Mouse (Mus musculus) embryonic facial prominence, embryonic 10.5 days (tissue): ENCODE results near the gene Frmd6. TPM values are rescaled to one million over a fixed set of nuclear protein-coding genes. Genes with fewer than 3 reads are reported as not detected.
A peak's percentile ranks its signal among the peaks of the same experiment; 100 is the strongest.

Source experiments
- DNase-seq: peaks from one replicate; pipeline ENCODE4 v3.0.0-alpha.2; 2017; ENCODE audit warnings: low spot score
- H3K27ac ChIP-seq: fragments of 300-500 bp; sonication (generic); replicated peaks from 2 replicates; pipeline ENCODE4 v1.5.1; 2016; ENCODE audit warnings: mild to moderate bottlenecking
- H3K27me3 ChIP-seq: fragments of 300-500 bp; sonication (generic); replicated peaks from 2 replicates; pipeline ENCODE4 v1.6.1; 2016; ENCODE audit warnings: low read depth, mild to moderate bottlenecking; ENCODE audit not compliant: poor library complexity, severe bottlenecking
- H3K36me3 ChIP-seq: fragments of 300-500 bp; sonication (generic); replicated peaks from 2 replicates; pipeline ENCODE4 v1.6.1; 2016; ENCODE audit warnings: mild to moderate bottlenecking, moderate library complexity
- H3K4me1 ChIP-seq: fragments of 300-500 bp; sonication (generic); 2 replicates; pipeline ENCODE4 v1.6.1; 2016
- H3K4me3 ChIP-seq: fragments of 300-500 bp; sonication (generic); 2 replicates; pipeline ENCODE4 v1.5.1; 2016; ENCODE audit warnings: mild to moderate bottlenecking, moderate library complexity
- H3K9me3 ChIP-seq: fragments of 300-500 bp; sonication (generic); 2 replicates; pipeline ENCODE4 v1.6.1; 2016; ENCODE audit warnings: mild to moderate bottlenecking
- WGBS: fragments of 180-500 bp; shearing (Covaris S2); methylation state at CpG from one replicate; pipeline ENCODE4 v1.1.7; 2016; 5-methylcytosine and 5-hydroxymethylcytosine counted together
- polyA plus RNA-seq: library from polyadenylated mRNA; unstranded; fragments of >200 nt; fragmentation: Nextera tagmentation; extraction: Ambion mirVana; gene quantifications from 2 replicates; pipeline ENCODE4 v1.2.1, GENCODE M21; 2016

Gene Frmd6
- polyA plus RNA-seq, 1 experiment from 2014 or later, result 54.5 TPM

DNA sequence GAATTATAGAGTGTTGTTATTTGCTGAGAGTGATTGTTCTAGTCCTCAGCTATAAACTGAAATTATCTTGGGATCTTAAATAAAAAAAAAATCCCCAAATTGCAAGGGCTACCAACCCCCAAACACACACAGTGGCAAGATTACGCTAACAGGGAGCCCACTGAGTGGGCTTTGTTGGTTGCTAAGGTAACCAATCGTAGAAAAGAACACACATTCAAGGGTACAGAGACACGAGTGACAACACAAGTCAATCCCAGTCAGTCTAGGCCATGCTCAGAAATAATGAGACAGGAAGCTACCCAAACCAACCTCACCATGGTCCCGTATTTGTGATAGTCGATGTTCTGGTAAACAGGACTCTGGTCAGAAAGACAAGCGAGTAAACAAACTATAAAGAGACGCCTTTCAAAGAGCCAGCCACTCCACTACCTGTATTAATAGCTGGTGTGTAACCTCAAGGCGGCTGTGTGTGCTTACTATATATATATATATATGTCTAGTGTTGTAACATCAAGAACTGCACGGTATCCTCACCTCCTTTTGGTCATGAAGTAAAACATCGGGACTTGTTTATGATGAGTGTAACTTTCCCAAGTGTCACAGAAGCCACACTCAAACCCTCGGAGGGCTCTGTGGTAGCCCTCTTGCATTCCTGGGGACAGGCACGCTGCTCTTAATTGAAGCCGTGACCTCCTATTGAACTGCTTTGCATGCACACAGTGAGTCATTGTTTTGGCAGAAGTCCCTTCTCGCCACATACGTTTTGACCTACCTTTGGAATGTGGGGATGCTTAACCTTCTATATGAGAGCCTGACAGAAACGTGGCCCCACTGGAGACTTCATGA is 30.5 kb upstream of the Frmd6 start:
- no peaks in the 10 kb centered on the region for H3K9me3 ChIP-seq
- peaks cover 35% of the 10 kb centered on the region for H3K4me1 ChIP-seq
- no peaks in the 10 kb centered on the region for H3K36me3 ChIP-seq
- H3K27me3 ChIP-seq, result no peaks in the 10 kb centered on the region
- DNase-seq, result peak; percentile 59
- H3K27ac ChIP-seq, result peak overlapping the region; percentile 31
- no peak overlapping the region for H3K4me3 ChIP-seq
- 39% methylated on average over 16 of the region's 16 CpGs for whole genome bisulfite sequencing

DNA sequence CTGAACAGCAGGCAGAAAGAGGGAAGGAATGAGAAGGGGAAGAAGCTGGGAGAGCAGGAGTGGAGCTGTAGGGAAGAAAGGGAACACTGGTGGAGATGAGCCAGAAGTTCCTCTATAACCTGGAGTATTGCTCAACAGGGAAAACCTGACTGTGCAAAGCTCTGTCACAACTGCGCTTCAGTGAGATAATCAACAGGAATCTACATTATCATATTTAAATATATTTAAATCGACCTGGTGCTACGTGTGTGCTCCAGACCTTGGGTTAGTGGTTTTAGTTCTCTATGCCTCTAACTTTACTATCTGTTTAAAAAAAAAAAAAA is 30.0 kb upstream of the Frmd6 start:
- 82% methylated on average over 3 of the region's 3 CpGs for WGBS
- DNase-seq, result no peak
- peak overlapping the region; percentile 31; the same call in 1 of the 2 replicates for H3K27ac ChIP-seq

DNA sequence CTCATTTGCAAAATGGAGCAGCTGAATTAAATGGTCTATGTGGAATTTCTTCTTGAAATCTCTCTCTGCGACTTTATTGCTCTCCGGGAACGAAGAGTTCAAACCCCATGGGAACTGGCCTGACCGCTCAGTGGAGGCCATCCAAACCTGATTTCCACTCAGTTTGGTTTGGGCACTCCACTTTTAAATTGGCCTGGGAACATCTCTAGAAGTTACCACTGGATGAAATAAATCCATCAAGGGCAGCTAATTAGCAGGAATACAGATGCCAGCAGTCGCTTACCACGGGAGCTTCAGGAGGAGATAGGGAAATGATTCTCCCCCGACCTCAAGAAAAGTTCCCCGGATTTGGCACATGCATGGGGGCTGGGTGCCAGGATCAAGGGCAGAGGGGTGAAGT is 26.8 kb upstream of the Frmd6 start:
- H3K36me3 ChIP-seq, result no peaks in the 10 kb centered on the region
- no peaks in the 10 kb centered on the region for H3K27me3 ChIP-seq
- DNase-seq, result no peak
- no peaks in the 10 kb centered on the region for H3K9me3 ChIP-seq
- H3K27ac ChIP-seq, result peak overlapping the region; percentile 41; the same call in 1 of the 2 replicates
- H3K4me3 ChIP-seq, result no peak overlapping the region
- WGBS, result 75% methylated on average over 8 of the region's 8 CpGs
- H3K4me1 ChIP-seq, result peaks cover 40% of the 10 kb centered on the region

More for the DNA sequence above, 30.0 kb upstream of the Frmd6 start:
- no peak overlapping the region for H3K4me3 ChIP-seq
- H3K9me3 ChIP-seq, result no peaks in the 10 kb centered on the region
- H3K4me1 ChIP-seq, result peaks cover 41% of the 10 kb centered on the region
- no peaks in the 10 kb centered on the region for H3K36me3 ChIP-seq
- H3K27me3 ChIP-seq, result no peaks in the 10 kb centered on the region

DNA sequence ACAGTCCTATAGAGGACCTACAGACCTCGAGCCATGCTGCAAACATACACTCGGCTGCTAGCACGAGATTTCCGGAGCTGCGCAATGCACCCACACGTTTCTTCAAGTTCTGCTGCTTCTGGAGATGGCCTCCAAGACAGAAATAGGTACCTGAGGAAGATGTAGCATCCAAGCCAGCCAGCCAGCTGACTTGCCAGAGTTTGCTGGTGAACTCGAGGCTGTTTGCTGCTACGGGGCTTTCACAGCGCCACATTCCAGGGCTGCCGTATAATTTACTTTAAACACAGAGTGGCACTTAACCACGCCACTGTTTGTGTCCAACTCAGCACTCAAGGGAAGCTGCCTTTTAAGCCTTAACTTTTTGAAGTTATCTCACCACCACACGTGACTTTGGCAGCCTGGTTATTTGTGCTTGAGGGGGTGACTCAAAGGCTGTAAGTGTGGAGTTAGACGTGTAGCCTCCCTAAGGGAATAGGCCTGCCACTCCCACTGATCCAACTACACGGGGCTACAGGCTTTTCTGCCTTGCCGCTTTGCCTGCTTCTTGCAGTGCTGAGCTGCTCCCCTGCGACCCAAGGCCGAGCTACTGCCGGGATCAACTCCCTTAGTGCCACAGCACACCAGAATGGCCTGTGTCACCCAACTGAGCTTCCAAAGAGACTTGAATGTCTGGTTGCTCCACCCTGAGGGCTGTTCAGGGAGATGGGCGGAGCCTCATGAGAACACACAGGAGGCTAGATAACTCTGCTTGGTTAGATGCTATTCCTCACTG is 25.9 kb upstream of the Frmd6 start:
- Histone ChIP-seq H3K36me3 (no peaks in the 10 kb centered on the region), H3K4me3 (no peak overlapping the region), H3K4me1 (peaks cover 37% of the 10 kb centered on the region), H3K27ac (peak overlapping the region; percentile 41; the same call in 1 of the 2 replicates), H3K9me3 (no peaks in the 10 kb centered on the region), H3K27me3 (no peaks in the 10 kb centered on the region)
- WGBS, result 42% methylated on average over 19 of the region's 19 CpGs
- DNase-seq, result peak; percentile 42

DNA sequence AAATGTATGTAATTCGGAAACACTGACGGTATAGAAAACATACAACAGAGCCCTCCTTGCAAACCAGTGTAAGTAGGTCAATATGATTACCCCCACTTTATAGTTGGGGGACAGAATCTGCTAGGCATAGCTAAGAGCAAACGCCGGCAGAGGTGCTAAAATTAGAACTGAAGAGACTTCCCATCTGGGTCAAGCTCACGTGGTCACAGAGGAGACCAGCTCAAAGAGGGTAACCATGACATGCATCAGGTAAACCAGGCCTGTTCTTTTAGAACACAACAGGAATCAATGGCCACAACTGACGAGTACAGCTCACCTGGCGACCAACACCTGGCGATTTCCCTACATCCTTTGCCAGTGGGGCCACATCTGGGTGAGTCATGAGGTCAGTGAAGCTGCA is 25.2 kb upstream of the Frmd6 start:
- DNase-seq, result no peak
- no peaks in the 10 kb centered on the region for H3K27me3 ChIP-seq
- no peaks in the 10 kb centered on the region for H3K9me3 ChIP-seq
- no peak overlapping the region for H3K27ac ChIP-seq
- no peak overlapping the region for H3K4me3 ChIP-seq
- H3K4me1 ChIP-seq, result peaks cover 33% of the 10 kb centered on the region
- 83% methylated on average over 8 of the region's 8 CpGs for WGBS
- no peaks in the 10 kb centered on the region for H3K36me3 ChIP-seq

DNA sequence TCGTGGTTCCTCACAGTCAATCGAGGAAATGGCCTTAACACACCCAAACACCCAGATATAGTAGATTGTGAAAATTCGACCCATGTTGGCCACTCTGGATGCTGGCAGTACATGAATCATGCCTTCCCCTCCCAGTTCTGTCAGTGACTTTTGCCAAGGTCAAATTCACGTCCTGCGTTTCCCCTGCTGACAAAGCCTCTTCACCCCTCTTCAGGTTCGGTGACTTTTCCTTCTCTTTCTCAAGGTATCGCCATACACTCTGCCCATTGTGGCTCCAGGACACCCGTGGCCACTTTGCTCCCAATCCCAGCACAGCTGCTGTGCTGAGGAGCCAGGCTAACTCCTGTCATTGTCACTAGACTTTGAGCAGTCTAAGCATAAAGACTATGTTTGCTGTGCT is 24.0 kb upstream of the Frmd6 start:
- WGBS, result 82% methylated on average over 8 of the region's 8 CpGs
- no peak overlapping the region for H3K4me3 ChIP-seq
- no peaks in the 10 kb centered on the region for H3K36me3 ChIP-seq
- H3K27me3 ChIP-seq, result no peaks in the 10 kb centered on the region
- DNase-seq, result no peak
- H3K4me1 ChIP-seq, result peaks cover 30% of the 10 kb centered on the region
- H3K27ac ChIP-seq, result no peak overlapping the region
- H3K9me3 ChIP-seq, result no peaks in the 10 kb centered on the region

DNA sequence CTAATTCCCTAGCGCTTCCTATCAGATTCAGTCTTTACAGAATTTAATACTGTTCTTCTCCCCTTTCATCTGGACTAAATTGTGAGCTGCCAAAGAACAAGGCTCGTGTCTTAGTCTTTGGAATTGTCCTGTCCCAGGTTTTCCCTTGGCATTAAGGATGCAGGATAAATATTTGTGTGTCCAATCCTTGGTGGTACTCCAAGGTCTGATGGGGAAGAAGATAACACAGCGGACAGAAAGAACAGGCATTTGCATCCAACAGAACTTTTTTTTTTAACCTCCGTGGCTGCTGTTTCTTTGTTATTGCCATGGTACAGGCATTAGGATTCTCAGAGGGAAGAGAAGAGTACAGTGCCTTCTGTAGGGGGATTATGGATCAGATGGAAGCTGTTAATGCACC is 21.8 kb upstream of the Frmd6 start:
- 83% methylated on average over 4 of the region's 4 CpGs for WGBS
- Histone ChIP-seq H3K36me3 (no peaks in the 10 kb centered on the region), H3K4me3 (no peak overlapping the region), H3K9me3 (no peaks in the 10 kb centered on the region), H3K27me3 (no peaks in the 10 kb centered on the region), H3K4me1 (peaks cover 40% of the 10 kb centered on the region), H3K27ac (no peak overlapping the region)
- no peak for DNase-seq

DNA sequence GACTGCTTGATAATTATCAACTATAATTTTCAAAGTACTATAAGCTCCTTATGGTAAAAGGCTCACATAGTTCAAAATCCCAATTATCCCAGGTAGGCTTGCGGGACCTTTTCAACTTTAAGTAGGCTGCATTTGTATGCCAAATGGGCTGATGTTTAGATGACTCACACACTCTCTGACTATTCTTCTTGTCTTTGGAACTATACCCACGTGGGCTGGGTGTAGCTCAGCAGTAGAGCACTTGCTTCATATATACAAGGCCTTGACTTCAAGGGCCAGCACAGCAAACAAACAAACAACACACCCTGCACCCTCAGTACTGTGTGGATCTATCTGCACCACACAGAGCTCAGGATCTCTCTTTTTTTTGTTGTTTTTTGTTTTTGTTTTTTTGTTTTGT is 20.3 kb upstream of the Frmd6 start:
- peaks cover 28% of the 10 kb centered on the region for H3K4me1 ChIP-seq
- no peaks in the 10 kb centered on the region for H3K9me3 ChIP-seq
- no peaks in the 10 kb centered on the region for H3K27me3 ChIP-seq
- H3K4me3 ChIP-seq, result no peak overlapping the region
- WGBS, result 72% methylated on average over 2 of the region's 2 CpGs
- no peak for DNase-seq
- H3K36me3 ChIP-seq, result no peaks in the 10 kb centered on the region
- no peak overlapping the region for H3K27ac ChIP-seq

DNA sequence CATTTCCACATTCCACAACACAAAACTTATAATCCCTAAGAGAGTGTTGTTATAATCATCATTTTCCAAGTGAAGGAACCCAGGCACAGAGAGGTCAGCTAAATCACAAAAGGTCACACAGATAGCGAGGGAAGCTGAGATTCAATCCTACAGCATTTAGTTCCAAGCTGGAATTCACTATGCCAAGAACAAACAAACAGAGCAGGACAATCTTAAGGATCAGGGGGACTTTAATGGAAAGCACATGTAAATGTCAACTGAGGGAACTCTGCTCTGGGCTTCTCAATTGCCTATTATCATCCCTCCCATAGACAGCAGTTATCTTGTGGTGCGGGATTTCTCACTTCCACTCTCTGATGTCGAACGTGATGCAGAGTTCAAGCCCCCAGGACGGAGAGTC is 17.8 kb upstream of the Frmd6 start:
- WGBS, result 30% methylated on average over 5 of the region's 5 CpGs
- Histone ChIP-seq H3K27ac (no peak overlapping the region; the same call in 1 of the 2 replicates), H3K36me3 (no peaks in the 10 kb centered on the region), H3K4me1 (peaks cover 29% of the 10 kb centered on the region), H3K27me3 (no peaks in the 10 kb centered on the region), H3K9me3 (no peaks in the 10 kb centered on the region), H3K4me3 (no peak overlapping the region)
- peak; percentile 61 for DNase-seq

DNA sequence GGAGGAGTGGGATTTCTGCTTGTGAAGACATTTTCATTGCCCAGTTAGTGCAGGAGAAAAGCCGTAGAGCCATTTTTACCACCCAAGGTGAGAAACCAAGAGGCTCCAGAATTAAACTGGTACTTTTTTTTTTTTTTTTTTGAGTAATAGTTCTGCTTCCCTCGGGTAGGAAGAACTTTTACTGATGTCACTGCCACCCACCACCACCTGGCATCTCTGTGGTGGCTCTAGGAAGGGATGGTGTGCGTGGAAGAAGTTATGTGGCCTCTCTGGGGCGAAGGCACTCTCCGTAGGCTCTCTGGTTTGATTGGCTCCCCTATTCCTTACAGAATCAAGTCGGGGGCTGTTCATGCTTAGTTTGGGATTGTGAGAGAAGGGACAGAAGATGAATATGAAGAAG is 17.3 kb upstream of the Frmd6 start:
- WGBS, result 61% methylated on average over 6 of the region's 6 CpGs
- Histone ChIP-seq H3K36me3 (no peaks in the 10 kb centered on the region), H3K9me3 (no peaks in the 10 kb centered on the region), H3K27ac (no peak overlapping the region), H3K4me1 (peaks cover 34% of the 10 kb centered on the region), H3K4me3 (no peak overlapping the region), H3K27me3 (no peaks in the 10 kb centered on the region)
- no peak for DNase-seq

DNA sequence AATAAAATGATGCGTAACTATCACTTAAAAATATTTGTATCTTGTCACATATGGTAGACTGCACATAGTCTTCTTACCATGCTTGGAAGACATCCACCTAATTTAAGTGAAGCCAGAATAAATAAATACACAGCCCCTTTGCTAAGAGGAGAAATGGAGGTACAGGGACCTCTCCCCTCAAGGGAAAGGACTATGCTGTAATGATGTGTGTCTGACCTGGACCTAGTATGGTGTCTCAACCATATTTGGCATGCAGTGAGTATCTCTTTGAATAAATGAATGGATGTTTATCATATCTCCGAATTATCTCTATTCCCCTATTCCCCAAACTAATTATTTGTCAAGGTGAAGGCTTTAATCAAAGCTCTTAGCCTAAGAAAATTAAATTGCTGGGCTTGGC is 15.4 kb upstream of the Frmd6 start:
- H3K4me1 ChIP-seq, result peaks cover 33% of the 10 kb centered on the region
- H3K4me3 ChIP-seq, result no peak overlapping the region
- no peak overlapping the region for H3K27ac ChIP-seq
- no peak for DNase-seq
- no peaks in the 10 kb centered on the region for H3K27me3 ChIP-seq
- no peaks in the 10 kb centered on the region for H3K36me3 ChIP-seq
- H3K9me3 ChIP-seq, result no peaks in the 10 kb centered on the region
- WGBS, result 85% methylated on average over 2 of the region's 2 CpGs

DNA sequence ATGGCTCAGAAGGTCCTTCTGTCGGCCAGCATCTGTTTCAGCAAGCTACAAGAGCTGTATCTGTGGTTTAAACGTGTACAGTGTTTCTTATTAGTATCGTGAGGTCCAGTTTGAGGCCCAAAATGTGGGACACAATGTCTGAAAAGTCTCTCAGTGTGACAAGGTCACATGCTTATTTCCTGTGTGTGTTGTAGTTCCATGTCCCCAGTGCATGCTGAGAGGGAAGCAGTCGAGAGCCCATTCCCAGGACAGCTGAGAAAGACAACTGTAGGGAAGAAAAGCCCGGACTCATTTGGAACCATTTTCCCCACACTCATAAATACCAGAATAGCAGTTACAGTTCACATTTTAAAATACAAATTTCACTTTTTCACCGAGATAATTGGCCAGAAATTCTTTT is 13.5 kb upstream of the Frmd6 start:
- 77% methylated on average over 6 of the region's 6 CpGs for WGBS
- Histone ChIP-seq H3K27ac (no peak overlapping the region), H3K9me3 (no peaks in the 10 kb centered on the region), H3K4me1 (peaks cover 33% of the 10 kb centered on the region), H3K4me3 (no peak overlapping the region), H3K36me3 (no peaks in the 10 kb centered on the region), H3K27me3 (no peaks in the 10 kb centered on the region)
- no peak for DNase-seq

DNA sequence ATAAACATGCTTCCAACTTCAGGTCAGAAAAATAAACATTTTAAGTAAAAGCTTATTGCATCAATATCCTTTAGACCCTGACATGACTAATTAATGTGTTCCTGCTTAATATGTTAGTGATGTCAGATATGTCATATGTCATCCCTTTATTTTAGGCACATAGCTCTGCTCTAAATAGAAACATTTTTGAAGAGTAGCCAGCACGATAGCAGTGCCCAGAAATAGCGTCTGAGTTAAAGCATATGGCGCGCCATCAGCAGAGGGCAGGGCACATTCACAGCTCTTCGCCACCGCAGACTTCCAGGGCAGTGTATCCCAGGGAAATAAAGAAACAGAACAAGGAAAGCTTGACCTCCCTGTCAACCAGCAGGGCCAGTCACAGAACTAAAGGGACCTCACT is 13.1 kb upstream of the Frmd6 start:
- no peak overlapping the region for H3K4me3 ChIP-seq
- 81% methylated on average over 6 of the region's 6 CpGs for WGBS
- peaks cover 30% of the 10 kb centered on the region for H3K4me1 ChIP-seq
- DNase-seq, result no peak
- no peaks in the 10 kb centered on the region for H3K27me3 ChIP-seq
- H3K9me3 ChIP-seq, result no peaks in the 10 kb centered on the region
- no peaks in the 10 kb centered on the region for H3K36me3 ChIP-seq
- no peak overlapping the region for H3K27ac ChIP-seq
